Mouse (Mus musculus) liver, embryonic 18 days (tissue): Measurements from ENCODE around the gene Mcf2l. TPM values are rescaled to one million over a fixed set of nuclear protein-coding genes. Genes with fewer than 3 reads are reported as not detected.

Experiments
- polyA plus RNA-seq: library from polyadenylated mRNA; depleted of rRNA; stranded (reverse); fragments of >200 nt; gene quantifications from 2 replicates; pipeline ENCODE4 v1.2.3, GENCODE M21; 2012; rRNA removed

The Mcf2l gene
- polyA plus RNA-seq, result 0.76 and 1.1 TPM in 2 replicates

DNA sequence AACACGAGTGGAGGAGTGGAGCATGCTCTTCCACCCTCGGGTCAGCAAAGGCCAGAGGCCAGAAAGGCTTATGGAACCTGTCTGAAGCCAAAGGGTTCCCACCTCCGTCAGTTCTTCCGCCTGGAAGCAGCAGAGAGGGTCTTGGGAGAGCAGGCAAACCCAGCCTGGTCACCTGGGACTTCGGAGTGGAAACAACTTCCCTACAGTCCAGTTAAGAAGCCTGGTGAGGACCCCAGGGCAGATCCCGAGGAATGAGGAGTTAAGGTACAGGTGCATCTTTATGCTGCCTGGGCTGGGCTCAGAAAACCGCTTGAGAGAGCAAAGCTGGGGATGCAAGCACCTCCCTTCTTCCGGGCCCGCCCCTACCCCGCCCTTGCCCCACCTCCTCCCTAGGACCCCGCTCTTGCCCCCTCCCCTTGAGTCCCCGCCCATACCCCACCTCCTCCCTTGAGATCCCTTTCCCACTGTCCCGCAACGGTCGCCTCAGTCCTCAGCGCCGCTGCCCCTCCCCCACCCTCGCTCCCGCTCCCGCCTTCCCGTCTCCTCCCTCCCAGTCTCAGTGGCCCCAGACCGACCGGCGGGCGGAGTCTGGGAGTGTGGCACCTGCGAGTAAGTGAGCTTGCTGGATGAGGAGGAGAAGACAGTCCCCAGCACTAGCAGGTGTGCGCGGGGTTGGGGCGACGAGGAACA, at the start of gene Mcf2l:
Gene Mcf2l (plus strand): TSS at position 450 of the 690 bp plus-strand sequence.

GRCm38 (mm10) chr8:13025487-13026224, 152.1 kb downstream of the Mcf2l start, which contains the start of gene F7:
TSS of gene F7 (plus strand) at chr8:13026034.

GRCm38 (mm10) chr8:13037015-13037414, 163.4 kb downstream of the Mcf2l start, which contains the start of gene F10:
TSS of gene F10 (plus strand) at chr8:13037308.

DNA sequence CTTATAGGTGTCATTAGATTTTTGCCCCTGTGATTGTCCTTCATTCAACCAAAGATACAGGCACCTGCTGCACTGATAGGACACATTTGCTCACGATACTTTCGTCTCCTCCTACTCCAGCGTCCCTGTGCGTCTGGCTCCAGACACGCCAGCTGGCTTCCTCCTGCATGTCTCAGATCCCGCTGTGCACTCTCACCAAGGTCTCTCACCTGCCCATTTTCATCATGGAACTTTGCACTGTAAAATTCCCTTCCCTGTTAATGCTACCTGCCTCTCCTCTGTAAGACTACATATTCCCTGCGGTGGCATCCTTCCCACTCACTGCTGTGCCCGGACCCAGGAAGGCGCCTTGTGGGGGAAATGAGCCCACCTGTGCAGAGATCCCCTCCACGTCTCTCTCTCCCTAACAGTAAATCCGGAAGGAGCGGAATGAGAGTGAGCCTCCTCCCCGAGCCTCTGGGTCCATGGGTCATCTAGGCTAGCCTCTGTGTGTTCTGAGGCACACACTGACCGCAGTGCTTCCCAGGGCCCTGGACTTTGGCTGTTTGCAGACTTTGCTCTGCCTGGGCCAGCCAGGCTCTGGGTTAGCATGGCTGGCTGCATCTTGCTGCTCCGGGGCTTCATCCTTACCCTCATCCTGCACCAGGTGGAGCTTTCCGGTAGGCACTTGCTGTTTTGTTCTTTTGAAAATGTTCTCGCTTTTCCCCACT, 187.0 kb downstream of the Mcf2l start, which contains the start of gene Proz:
Gene Proz (plus strand): TSS at position 474 of the 710 bp plus-strand sequence.

Other genes starting within 250 kb of the Mcf2l start
- gene Tubgcp3, start 201.6 kb upstream of the Mcf2l start, polyA plus RNA-seq, result 22.9 and 25.6 TPM in 2 replicates
- gene Atp11a, start 116.8 kb upstream of the Mcf2l start, polyA plus RNA-seq, result 3.4 and 4.6 TPM in 2 replicates
- gene F7, start 152.2 kb downstream of the Mcf2l start, polyA plus RNA-seq, result 15.6 and 20.5 TPM in 2 replicates
- 251 and 253 TPM in 2 replicates for gene F10, start 163.5 kb downstream of the Mcf2l start, polyA plus RNA-seq
- gene Proz, start 187.1 kb downstream of the Mcf2l start, polyA plus RNA-seq, result 114 and 118 TPM in 2 replicates
- 8.3 and 10.0 TPM in 2 replicates for gene Pcid2, start 231.7 kb downstream of the Mcf2l start, polyA plus RNA-seq
- gene Cul4a, start 231.8 kb downstream of the Mcf2l start, polyA plus RNA-seq, result 40.9 and 44.7 TPM in 2 replicates